ENCODE assay signal across 8 mouse cellular contexts in the genomic region with DNA sequence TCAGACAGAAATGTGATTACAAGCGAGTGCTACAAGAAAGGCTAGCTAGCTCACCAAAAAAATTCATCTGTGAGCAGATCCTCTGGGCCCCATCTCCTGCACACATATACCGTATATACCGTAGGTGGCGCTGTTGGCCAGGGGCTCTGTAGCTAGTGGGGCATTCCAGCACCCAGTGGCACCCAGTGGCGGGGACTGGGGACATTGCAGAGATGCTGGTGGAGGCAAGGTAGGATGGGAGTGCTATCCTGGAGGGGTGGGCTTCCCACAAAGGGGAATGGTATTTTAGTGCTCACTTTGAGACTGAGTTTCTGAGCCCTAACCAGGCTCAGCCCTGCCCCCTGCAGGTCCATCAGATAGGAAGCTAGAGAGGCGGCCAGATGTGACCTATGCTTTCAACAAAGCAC. TPM values are rescaled to one million over a fixed set of nuclear protein-coding genes. Genes with fewer than 3 reads are reported as not detected.
DNase-seq lines count a peak whose midpoint lies in the region; ATAC-seq lines count a peak whose summit lies in the region.

No protein-coding gene starts in this region.

- H3K4me3 ChIP-seq in intestine, embryonic 16.5 days (ENCODE audit: low read length) = no peak overlapping the region
- H3K4me3 ChIP-seq in midbrain, embryonic 10.5 days = no peak overlapping the region

- peak; percentile 49 for ATAC-seq in intestine, embryonic 16.5 days

- 28% methylated on average over 6 of the region's 6 CpGs for WGBS in intestine, embryonic 16.5 days
- WGBS in midbrain, embryonic 10.5 days = 18% methylated on average over 6 of the region's 6 CpGs

- intact Hi-C loops in gastrocnemius, postnatal 36 days (cut with DNase I) = loop anchor here (2.0 to 10.0 kb wide), 2 partner anchors 51 to 173 kb away; no protein-coding TSS in a partner anchor
- intact Hi-C loops in left cerebral cortex, postnatal 25 days (cut with DNase I) = loop anchor here (2.0 to 10.0 kb wide), 2 partner anchors 173 to 441 kb away; no protein-coding TSS in a partner anchor

- H3K9me3 ChIP-seq in intestine, embryonic 16.5 days (ENCODE audit: control insufficient read depth, low read length) = no peaks in the 10 kb centered on the region
- H3K9me3 ChIP-seq in midbrain, embryonic 10.5 days (replicated peaks) = no peaks in the 10 kb centered on the region

- H3K9ac ChIP-seq in intestine, embryonic 16.5 days (ENCODE audit: low read depth, low read length) = no peak overlapping the region

- DNase-seq in adrenal gland, adult 2 months = peak; percentile 79
- peak; percentile 80 for DNase-seq in embryo, embryonic 10.5 days (ENCODE audit: low spot score)
- DNase-seq in gastrocnemius, postnatal 36 days = peak; percentile 68 to 71
- DNase-seq in left cerebral cortex, postnatal 25 days (ENCODE audit: low spot score in 2 of 2) = peak; percentile 75 to 77
- peak; percentile 67 for DNase-seq in midbrain, embryonic 10.5 days (ENCODE audit: low spot score)
- DNase-seq in right cerebral cortex, postnatal 36 days (ENCODE audit: low spot score in 2 of 2) = peak; percentile 33 to 50
- peak; percentile 58 for DNase-seq in yolk sac, embryonic 10.5 days (ENCODE audit: low spot score)

- H3K27ac ChIP-seq in intestine, embryonic 16.5 days (ENCODE audit: low read length) = no peak overlapping the region
- no peak overlapping the region for H3K27ac ChIP-seq in midbrain, embryonic 10.5 days (replicated peaks)

- H3K4me1 ChIP-seq in intestine, embryonic 16.5 days (ENCODE audit: control insufficient read depth, insufficient read depth, low read length) = peaks cover 30% of the 10 kb centered on the region
- peaks cover 45% of the 10 kb centered on the region for H3K4me1 ChIP-seq in midbrain, embryonic 10.5 days

- no peak overlapping the region for H3K4me2 ChIP-seq in intestine, embryonic 16.5 days (ENCODE audit: low read depth, low read length)

- H3K27me3 ChIP-seq in intestine, embryonic 16.5 days (replicated peaks; ENCODE audit: control insufficient read depth, insufficient read depth, low read length) = no peaks in the 10 kb centered on the region
- peaks cover 100% of the 10 kb centered on the region for H3K27me3 ChIP-seq in midbrain, embryonic 10.5 days (ENCODE audit: low read depth, poor library complexity, severe bottlenecking)

- 0 out of 2 replicates have a peak, but pooled peaks cover 9% of the 10 kb centered on the region for H3K36me3 ChIP-seq in intestine, embryonic 16.5 days (ENCODE audit: control insufficient read depth, insufficient read depth, low read length)
- peaks cover 39% of the 10 kb centered on the region for H3K36me3 ChIP-seq in midbrain, embryonic 10.5 days

RNA-seq across cellular contexts. Expression of a gene that starts 13.4 kb away (rescaled TPM):
- 10 to 100 TPM; 29.0 to 38.0 TPM for total RNA-seq in adrenal gland, adult 2 months (2021)
- 0.98 and 2.1 TPM in 2 replicates for polyA plus RNA-seq in adrenal gland, adult 2 months (2012; rRNA removed)
- total RNA-seq in gastrocnemius, postnatal 36 days (2021) = 10 to 100 TPM; 17.5 to 18.9 TPM
- 30.4 and 34.6 TPM in 2 replicates for polyA plus RNA-seq in intestine, embryonic 16.5 days (2015; fragmentation: Nextera tagmentation; extraction: Ambion mirVana)
- 10 to 100 TPM; 70.4 to 71.2 TPM for total RNA-seq in left cerebral cortex, postnatal 25 days (2021)
- polyA plus RNA-seq in midbrain, embryonic 10.5 days (2016; fragmentation: Nextera tagmentation; extraction: Ambion mirVana) = 47.2 and 47.9 TPM in 2 replicates

RNA-seq across cellular contexts. Expression of a gene that starts 13.5 kb away (rescaled TPM):
- total RNA-seq in adrenal gland, adult 2 months (2021) = 10 to 100 TPM; 10.3 to 14.9 TPM
- 11.3 and 11.9 TPM in 2 replicates for polyA plus RNA-seq in adrenal gland, adult 2 months (2012; rRNA removed)
- 10 to 100 TPM; 13.3 to 14.2 TPM for total RNA-seq in gastrocnemius, postnatal 36 days (2021)
- 14.5 and 14.7 TPM in 2 replicates for polyA plus RNA-seq in intestine, embryonic 16.5 days (2015; fragmentation: Nextera tagmentation; extraction: Ambion mirVana)
- total RNA-seq in left cerebral cortex, postnatal 25 days (2021) = 1 to 10 TPM; 8.6 to 8.7 TPM
- 22.3 and 23.0 TPM in 2 replicates for polyA plus RNA-seq in midbrain, embryonic 10.5 days (2016; fragmentation: Nextera tagmentation; extraction: Ambion mirVana)
